Mouse (Mus musculus): ENCODE results near the gene Diaph3. TPM values are rescaled to one million over a fixed set of nuclear protein-coding genes. Genes with fewer than 3 reads are reported as not detected.

The Diaph3 gene
- total and polyA plus RNA-seq, 2 experiments from 2014 or later, result 3.8 to 6.5 TPM

DNA sequence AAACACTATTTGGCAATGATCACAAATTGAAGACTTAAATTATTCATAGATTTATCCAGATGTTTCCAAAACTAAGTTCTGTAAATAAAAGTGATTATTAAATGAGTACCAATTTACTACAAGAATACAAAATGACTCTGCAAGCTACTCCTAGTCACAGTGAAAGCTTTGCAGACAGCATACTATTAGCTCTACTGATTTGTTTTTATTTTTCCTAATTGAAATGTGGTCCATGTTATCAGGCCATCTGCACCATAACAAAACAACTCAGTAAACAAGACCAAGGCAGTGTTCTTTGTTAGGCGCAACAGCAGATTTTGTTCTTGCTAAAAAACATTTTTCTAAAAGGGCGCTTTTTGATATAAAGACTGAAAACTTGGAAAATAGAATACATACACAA lies 84.9 kb downstream of the Diaph3 start:
- Histone ChIP-seq H3K9ac (replicated peaks; ENCODE audit: low read depth, low read length) (no peak overlapping the region), H3K4me3 (ENCODE audit: low read depth, low read length) (no peak overlapping the region), H3K27ac (ENCODE audit: low read depth) (no peak overlapping the region), H3K4me2 (ENCODE audit: low read depth, low read length) (no peak overlapping the region), H3K27me3 (ENCODE audit: control insufficient read depth, insufficient read depth, low read length) (no peaks in the 10 kb centered on the region), H3K9me3 (replicated peaks; ENCODE audit: control insufficient read depth, low read length) (no peaks in the 10 kb centered on the region), H3K4me1 (ENCODE audit: control insufficient read depth, insufficient read depth) (no peaks in the 10 kb centered on the region), H3K36me3 (replicated peaks; ENCODE audit: control insufficient read depth, insufficient read depth, low read length) (no peaks in the 10 kb centered on the region)
- TF ChIP-seq CTCF (IDR thresholded peaks at IDR 0.05; ENCODE audit: low read depth) (no peak), EP300 (IDR thresholded peaks at IDR 0.05; ENCODE audit: low read depth) (no peak)
- no peak for DNase-seq (ENCODE audit: low spot score)
- ATAC-seq (ENCODE audit: insufficient read depth, low read depth), result no peak
- WGBS, result 97% methylated on average over 2 of the region's 2 CpGs

DNA sequence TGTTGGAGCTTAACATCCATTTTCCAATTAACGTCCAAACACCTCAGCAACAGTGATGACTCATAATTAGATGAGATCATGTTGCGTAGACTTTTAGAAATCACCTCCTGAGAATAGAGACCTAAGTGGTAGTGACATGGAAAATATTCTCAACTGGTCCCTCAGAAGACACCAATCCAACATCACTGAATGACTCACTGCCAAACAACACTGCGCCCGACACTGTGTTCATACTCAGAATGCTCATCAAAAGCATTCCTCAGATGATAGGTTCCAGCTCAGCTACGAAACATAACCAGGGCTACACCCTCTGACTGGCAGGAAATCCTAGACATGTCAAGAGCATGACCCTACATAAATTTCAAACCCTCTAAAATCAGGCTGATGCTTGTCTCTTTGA lies 89.8 kb downstream of the Diaph3 start:
- H3K4me1 ChIP-seq (ENCODE audit: control insufficient read depth, insufficient read depth), result no peaks in the 10 kb centered on the region
- H3K4me2 ChIP-seq (ENCODE audit: low read depth, low read length), result no peak overlapping the region
- no peaks in the 10 kb centered on the region for H3K9me3 ChIP-seq (replicated peaks; ENCODE audit: control insufficient read depth, low read length)
- TF ChIP-seq CTCF (IDR thresholded peaks at IDR 0.05; ENCODE audit: low read depth), result no peak
- no peak for TF ChIP-seq EP300 (IDR thresholded peaks at IDR 0.05; ENCODE audit: low read depth)
- no peak overlapping the region for H3K27ac ChIP-seq (ENCODE audit: low read depth)
- H3K9ac ChIP-seq (replicated peaks; ENCODE audit: low read depth, low read length), result no peak overlapping the region
- H3K36me3 ChIP-seq (replicated peaks; ENCODE audit: control insufficient read depth, insufficient read depth, low read length), result no peaks in the 10 kb centered on the region
- WGBS, result 55% methylated on average over 5 of the region's 5 CpGs
- no peak overlapping the region for H3K4me3 ChIP-seq (ENCODE audit: low read depth, low read length)
- no peak for DNase-seq (ENCODE audit: low spot score)
- no peak for ATAC-seq (ENCODE audit: insufficient read depth, low read depth)
- no peaks in the 10 kb centered on the region for H3K27me3 ChIP-seq (ENCODE audit: control insufficient read depth, insufficient read depth, low read length)

DNA sequence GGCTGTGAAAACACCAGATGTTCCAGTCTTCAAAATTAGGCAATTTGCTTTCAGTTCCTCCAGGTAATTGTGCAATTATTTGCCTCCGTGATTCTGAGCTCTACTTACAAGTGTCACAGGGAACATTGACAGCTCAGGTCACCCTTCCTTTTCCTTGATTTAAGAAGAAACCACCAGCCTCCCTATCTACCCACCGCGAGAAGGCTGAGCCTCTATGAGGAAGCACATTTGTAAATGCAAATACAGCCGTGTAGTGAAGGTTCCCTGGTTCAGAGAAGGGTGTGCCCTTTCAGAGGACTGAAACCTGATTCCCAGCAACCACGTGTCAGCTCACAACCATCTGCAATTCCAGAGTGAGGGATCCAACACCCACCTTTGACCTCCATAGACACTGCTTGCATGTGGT lies 96.6 kb downstream of the Diaph3 start:
- WGBS, result 50% methylated on average over 5 of the region's 5 CpGs
- Histone ChIP-seq H3K4me2 (ENCODE audit: low read depth, low read length) (no peak overlapping the region), H3K9ac (replicated peaks; ENCODE audit: low read depth, low read length) (no peak overlapping the region), H3K9me3 (replicated peaks; ENCODE audit: control insufficient read depth, low read length) (no peaks in the 10 kb centered on the region), H3K27me3 (ENCODE audit: control insufficient read depth, insufficient read depth, low read length) (no peaks in the 10 kb centered on the region), H3K27ac (ENCODE audit: low read depth) (no peak overlapping the region), H3K36me3 (replicated peaks; ENCODE audit: control insufficient read depth, insufficient read depth, low read length) (no peaks in the 10 kb centered on the region), H3K4me1 (ENCODE audit: control insufficient read depth, insufficient read depth) (no peaks in the 10 kb centered on the region), H3K4me3 (ENCODE audit: low read depth, low read length) (no peak overlapping the region)
- DNase-seq (ENCODE audit: low spot score) (no peak), ATAC-seq (ENCODE audit: insufficient read depth, low read depth) (no peak)
- no peak for TF ChIP-seq CTCF (IDR thresholded peaks at IDR 0.05; ENCODE audit: low read depth)
- TF ChIP-seq EP300 (IDR thresholded peaks at IDR 0.05; ENCODE audit: low read depth), result no peak

DNA sequence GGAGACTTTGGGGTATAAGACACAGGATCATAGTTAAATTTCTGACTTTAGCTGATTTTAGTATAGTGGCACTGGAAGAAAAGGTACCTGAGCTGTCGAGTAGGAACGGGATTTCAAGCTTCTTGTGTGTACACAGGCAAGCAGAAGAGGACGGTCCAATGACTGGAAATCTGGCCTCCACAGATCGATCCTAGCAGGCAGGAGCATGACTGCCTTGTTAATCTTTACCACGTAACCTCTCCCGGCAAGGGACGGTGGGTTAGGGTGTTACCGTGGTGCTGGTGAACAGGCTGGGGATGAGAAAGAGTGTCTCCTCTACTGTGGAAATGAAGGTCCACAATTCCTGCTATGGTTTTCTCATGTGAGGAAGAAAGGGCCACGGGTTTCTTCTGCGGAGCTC lies 120.8 kb downstream of the Diaph3 start:
- no peak overlapping the region for H3K4me2 ChIP-seq (ENCODE audit: low read depth, low read length)
- WGBS, result 94% methylated on average over 10 of the region's 10 CpGs
- no peak for ATAC-seq (ENCODE audit: insufficient read depth, low read depth)

DNA sequence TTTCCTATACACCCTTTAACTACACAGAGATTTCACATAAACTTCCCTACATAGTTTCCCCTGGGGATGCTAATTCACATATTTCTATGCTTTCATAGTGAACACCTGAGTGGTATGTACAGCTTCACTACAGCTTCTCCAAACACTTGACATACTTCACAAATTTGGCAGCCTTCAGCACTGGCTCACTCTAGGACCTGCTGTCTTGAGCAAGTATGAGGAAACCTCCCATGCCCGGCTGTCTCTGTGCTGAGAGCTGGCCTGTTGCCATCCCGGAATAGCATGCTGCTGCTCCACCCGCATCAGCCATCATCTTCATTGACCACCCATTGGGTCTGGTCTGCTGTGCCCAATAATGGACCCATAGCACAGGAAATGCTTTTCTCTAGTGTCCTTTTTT lies 121.3 kb downstream of the Diaph3 start:
- no peak for DNase-seq (ENCODE audit: low spot score)
- WGBS, result 49% methylated on average over 3 of the region's 3 CpGs
- no peak for ATAC-seq (ENCODE audit: insufficient read depth, low read depth)
- Histone ChIP-seq H3K36me3 (replicated peaks; ENCODE audit: control insufficient read depth, insufficient read depth, low read length) (no peaks in the 10 kb centered on the region), H3K27me3 (ENCODE audit: control insufficient read depth, insufficient read depth, low read length) (no peaks in the 10 kb centered on the region), H3K4me1 (ENCODE audit: control insufficient read depth, insufficient read depth) (no peaks in the 10 kb centered on the region), H3K27ac (ENCODE audit: low read depth) (no peak overlapping the region), H3K4me3 (ENCODE audit: low read depth, low read length) (no peak overlapping the region), H3K9me3 (replicated peaks; ENCODE audit: control insufficient read depth, low read length) (no peaks in the 10 kb centered on the region), H3K9ac (replicated peaks; ENCODE audit: low read depth, low read length) (no peak overlapping the region), H3K4me2 (ENCODE audit: low read depth, low read length) (no peak overlapping the region)
- TF ChIP-seq CTCF (IDR thresholded peaks at IDR 0.05; ENCODE audit: low read depth), result no peak
- TF ChIP-seq EP300 (IDR thresholded peaks at IDR 0.05; ENCODE audit: low read depth), result no peak

More for the DNA sequence above, 120.8 kb downstream of the Diaph3 start:
- H3K9me3 ChIP-seq (replicated peaks; ENCODE audit: control insufficient read depth, low read length), result no peaks in the 10 kb centered on the region
- TF ChIP-seq CTCF (IDR thresholded peaks at IDR 0.05; ENCODE audit: low read depth) (no peak), EP300 (IDR thresholded peaks at IDR 0.05; ENCODE audit: low read depth) (no peak)
- no peak overlapping the region for H3K4me3 ChIP-seq (ENCODE audit: low read depth, low read length)
- H3K27ac ChIP-seq (ENCODE audit: low read depth), result no peak overlapping the region
- no peaks in the 10 kb centered on the region for H3K36me3 ChIP-seq (replicated peaks; ENCODE audit: control insufficient read depth, insufficient read depth, low read length)
- no peaks in the 10 kb centered on the region for H3K27me3 ChIP-seq (ENCODE audit: control insufficient read depth, insufficient read depth, low read length)
- no peak for DNase-seq (ENCODE audit: low spot score)
- H3K4me1 ChIP-seq (ENCODE audit: control insufficient read depth, insufficient read depth), result no peaks in the 10 kb centered on the region
- no peak overlapping the region for H3K9ac ChIP-seq (replicated peaks; ENCODE audit: low read depth, low read length)

DNA sequence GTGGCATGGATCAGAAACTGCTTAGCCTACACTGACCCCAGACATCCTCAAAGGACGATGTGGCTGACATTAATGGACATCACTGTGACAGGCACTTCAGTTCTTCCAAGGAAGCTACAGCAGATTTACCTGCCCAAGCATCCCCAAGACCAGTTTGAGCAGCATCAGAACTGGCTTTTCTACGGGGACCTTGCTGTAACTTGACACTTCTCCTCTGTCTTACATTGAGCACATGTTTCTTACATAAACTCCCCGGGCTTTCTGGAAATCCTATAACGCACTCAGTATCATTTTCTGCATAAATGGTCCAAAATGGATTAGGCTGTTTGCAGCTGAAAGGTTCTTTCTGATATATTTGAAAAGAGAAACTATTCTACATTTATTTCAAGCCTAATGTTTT lies 143.7 kb downstream of the Diaph3 start:
- TF ChIP-seq EP300 (IDR thresholded peaks at IDR 0.05; ENCODE audit: low read depth) (no peak), CTCF (IDR thresholded peaks at IDR 0.05; ENCODE audit: low read depth) (no peak)
- H3K4me3 ChIP-seq (ENCODE audit: low read depth, low read length), result no peak overlapping the region
- H3K27me3 ChIP-seq (ENCODE audit: control insufficient read depth, insufficient read depth, low read length), result no peaks in the 10 kb centered on the region
- WGBS, result 78% methylated on average over 4 of the region's 4 CpGs
- H3K9ac ChIP-seq (replicated peaks; ENCODE audit: low read depth, low read length), result no peak overlapping the region
- H3K9me3 ChIP-seq (replicated peaks; ENCODE audit: control insufficient read depth, low read length), result no peaks in the 10 kb centered on the region
- H3K27ac ChIP-seq (ENCODE audit: low read depth), result no peak overlapping the region
- H3K4me2 ChIP-seq (ENCODE audit: low read depth, low read length), result no peak overlapping the region
- H3K36me3 ChIP-seq (replicated peaks; ENCODE audit: control insufficient read depth, insufficient read depth, low read length), result peaks cover 5% of the 10 kb centered on the region; the same call in 1 of the 2 replicates
- no peak for DNase-seq (ENCODE audit: low spot score)
- no peaks in the 10 kb centered on the region for H3K4me1 ChIP-seq (ENCODE audit: control insufficient read depth, insufficient read depth)
- ATAC-seq (ENCODE audit: insufficient read depth, low read depth), result no peak

Measured in heart, postnatal 0 days (tissue).